Comparison of ENCODE assay signal across 7 mouse cellular contexts in the genomic region with DNA sequence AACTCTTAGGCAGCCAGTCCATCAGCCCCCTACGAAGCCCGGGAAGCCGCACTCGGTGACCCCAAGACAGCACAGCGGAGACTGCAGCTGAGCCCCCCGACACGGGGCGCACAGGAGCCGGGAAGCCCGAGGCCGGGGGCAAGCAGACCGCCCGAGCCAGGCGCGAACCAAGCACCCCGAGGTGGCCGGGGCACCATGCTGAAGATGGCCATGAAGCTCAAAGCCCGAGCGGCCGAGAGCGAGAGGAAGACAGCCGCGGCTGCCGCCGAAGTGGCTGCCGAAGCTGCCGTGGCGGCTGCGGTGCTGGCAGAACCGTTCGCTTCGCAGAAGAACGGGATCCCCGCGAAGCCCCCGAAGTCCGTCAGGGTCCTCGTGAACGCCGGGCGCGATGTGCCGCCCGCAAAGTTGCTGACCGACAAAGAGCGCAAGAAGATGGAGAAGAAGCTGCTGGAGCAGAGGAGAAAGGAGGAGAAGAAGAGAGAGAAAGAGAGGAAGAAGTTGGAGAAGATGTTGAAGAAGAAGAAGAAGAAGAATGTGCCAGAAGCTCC. TPM values are rescaled to one million over a fixed set of nuclear protein-coding genes. Genes with fewer than 3 reads are reported as not detected.
DNase-seq lines count a peak whose midpoint lies in the region; ATAC-seq and TF ChIP-seq lines count a peak whose summit lies in the region.

No protein-coding gene starts in this region.

- ATAC-seq in heart, embryonic 15.5 days (replicated peaks; ENCODE audit: insufficient number of reproducible peaks, insufficient read depth, low FRiP score, low read depth), result no peak
- ATAC-seq in liver, postnatal 0 days, result no peak
- no peak for ATAC-seq in activated CD4-positive, CD25-positive, alpha-beta regulatory T cell, adult 4 months

- peaks cover 4% of the 10 kb centered on the region for H3K4me1 ChIP-seq in lung, adult 2 months (ENCODE audit: control insufficient read depth, insufficient read depth, low read length)
- peaks cover under 1% of the 10 kb centered on the region for H3K4me1 ChIP-seq in brown adipose tissue, adult 24 weeks (ENCODE audit: control insufficient read depth, insufficient read depth, insufficient read length, low read length)
- H3K4me1 ChIP-seq in heart, embryonic 15.5 days (replicated peaks), result peaks cover 25% of the 10 kb centered on the region
- H3K4me1 ChIP-seq in liver, postnatal 0 days (ENCODE audit: insufficient read depth), result peaks cover 21% of the 10 kb centered on the region

- peak overlapping the region; percentile 70 for H3K4me2 ChIP-seq in heart, embryonic 15.5 days
- H3K4me2 ChIP-seq in liver, postnatal 0 days (ENCODE audit: low read depth, low read length), result peak overlapping the region; percentile 96

- H3K4me3 ChIP-seq in lung, adult 2 months (replicated peaks; ENCODE audit: extremely low read depth, low read depth, low read length), result peak overlapping the region; percentile 17
- H3K4me3 ChIP-seq in brown adipose tissue, adult 24 weeks (ENCODE audit: insufficient read depth, low read depth, low read length), result peak overlapping the region; percentile 85
- peak overlapping the region; percentile 97 for H3K4me3 ChIP-seq in heart, embryonic 15.5 days
- H3K4me3 ChIP-seq in liver, postnatal 0 days (ENCODE audit: low read depth, low read length), result peak overlapping the region; percentile 88

- DNase-seq in lung, adult 2 months, result peak; percentile 39
- no peak for DNase-seq in lung, postnatal 10 days
- DNase-seq in liver, postnatal 0 days, result peak; percentile 26
- DNase-seq in ovary, postnatal 10 days (ENCODE audit: low spot score), result no peak

- peak overlapping the region; percentile 100 for H3K9ac ChIP-seq in heart, embryonic 15.5 days
- peak overlapping the region; percentile 95 for H3K9ac ChIP-seq in liver, postnatal 0 days (replicated peaks)

- no peaks in the 10 kb centered on the region for H3K27me3 ChIP-seq in heart, embryonic 15.5 days
- H3K27me3 ChIP-seq in liver, postnatal 0 days (ENCODE audit: insufficient read depth, low read length), result no peaks in the 10 kb centered on the region

- no peaks in the 10 kb centered on the region; the same call in 1 of the 2 replicates for H3K36me3 ChIP-seq in heart, embryonic 15.5 days
- H3K36me3 ChIP-seq in liver, postnatal 0 days (replicated peaks; ENCODE audit: insufficient read depth, low read length), result no peaks in the 10 kb centered on the region

- no peak for TF ChIP-seq EP300 in liver, postnatal 0 days (IDR thresholded peaks at IDR 0.05; ENCODE audit: low read depth)

- no peak for TF ChIP-seq POLR2A in lung, adult 2 months (IDR thresholded peaks at IDR 0.05; ENCODE audit: borderline replicate concordance, extremely low read depth, low read depth, low read length)

- 44% methylated on average over 46 of the region's 46 CpGs for WGBS in lung, adult 2 months
- WGBS in heart, embryonic 15.5 days, result 49% methylated on average over 46 of the region's 46 CpGs
- WGBS in liver, postnatal 0 days (ENCODE audit: insufficient replicate concordance), result 48% methylated on average over 46 of the region's 46 CpGs

- H3K27ac ChIP-seq in brown adipose tissue, adult 24 weeks (replicated peaks; ENCODE audit: low read depth, low read length), result peak overlapping the region; percentile 90
- H3K27ac ChIP-seq in heart, embryonic 15.5 days, result peak overlapping the region; percentile 100
- peak overlapping the region; percentile 96; the same call in 1 of the 2 replicates for H3K27ac ChIP-seq in liver, postnatal 0 days (ENCODE audit: low read depth)

- no peaks in the 10 kb centered on the region for H3K9me3 ChIP-seq in heart, embryonic 15.5 days (replicated peaks)
- H3K9me3 ChIP-seq in liver, postnatal 0 days (ENCODE audit: low read length), result no peaks in the 10 kb centered on the region

- TF ChIP-seq CTCF in lung, adult 2 months (IDR thresholded peaks at IDR 0.05; ENCODE audit: insufficient read depth, low read length), result no peak
- TF ChIP-seq CTCF in liver, postnatal 0 days (IDR thresholded peaks at IDR 0.05; ENCODE audit: low read depth), result no peak

RNA-seq across cellular contexts. Expression of a gene that starts 18.1 kb away (rescaled TPM):
- polyA plus RNA-seq in lung, adult 2 months (2012; rRNA removed), result not detected in 2 replicates
- polyA plus RNA-seq in brown adipose tissue, adult 24 weeks (2012; ENCODE audit: insufficient read depth, insufficient read length, missing spikeins), result 15.6 and 22.2 TPM in 2 replicates
- 17.1 and 32.0 TPM in 2 replicates for polyA plus RNA-seq in heart, embryonic 15.5 days (2015; fragmentation: Nextera tagmentation; extraction: Ambion mirVana)
- 1.3 and 2.9 TPM in 2 replicates for polyA plus RNA-seq in liver, postnatal 0 days (2015; fragmentation: Nextera tagmentation; extraction: Ambion mirVana)
- polyA plus RNA-seq in activated CD4-positive, CD25-positive, alpha-beta regulatory T cell, adult 4 months (2017; shearing (Covaris generic)), result under 1 TPM in 1 of 2 experiments, not detected in 1; 0.40 TPM

RNA-seq across cellular contexts. Expression of a gene that starts 44.3 kb away (rescaled TPM):
- 897 and 1,050 TPM in 2 replicates for polyA plus RNA-seq in lung, adult 2 months (2012; rRNA removed)
- 2,899 and 4,504 TPM in 2 replicates for polyA plus RNA-seq in brown adipose tissue, adult 24 weeks (2012; ENCODE audit: insufficient read depth, insufficient read length, missing spikeins)
- 1,401 and 1,438 TPM in 2 replicates for polyA plus RNA-seq in heart, embryonic 15.5 days (2015; fragmentation: Nextera tagmentation; extraction: Ambion mirVana)
- 332 and 343 TPM in 2 replicates for polyA plus RNA-seq in liver, postnatal 0 days (2015; fragmentation: Nextera tagmentation; extraction: Ambion mirVana)
- 100 to 1,000 TPM; 102 to 126 TPM for polyA plus RNA-seq in activated CD4-positive, CD25-positive, alpha-beta regulatory T cell, adult 4 months (2017; shearing (Covaris generic))

Comparison
In these comparisons a context has a peak if more than half of its experiments do, and no peak if none do; other contexts are left out.
1. DNase-seq: peak in lung, adult 2 months (single experiment) and liver, postnatal 0 days (single experiment); none in lung, postnatal 10 days (single experiment) and ovary, postnatal 10 days (single experiment).
2. H3K4me3 ChIP-seq: peak in every context shown above with its lines; median percentile 97 in heart, embryonic 15.5 days; 88 in liver, postnatal 0 days; 85 in brown adipose tissue, adult 24 weeks; 17 in lung, adult 2 months.
3. Peak in every context shown above with its lines, with median percentiles within 50 percentile points of each other: H3K27ac ChIP-seq.